Mouse (Mus musculus) embryonic fibroblast, embryonic 13.5 days (primary cell): ENCODE results near the gene Ccdc134.

ENCODE experiments used
- CTCF ChIP-seq: IDR thresholded peaks from 2 replicates; pipeline ENCODE4 v1.5.1; 2011; ENCODE audit warnings: mild to moderate bottlenecking, control low read depth, low read length, moderate library complexity, borderline replicate concordance; ENCODE audit not compliant: insufficient read depth
- POLR2A ChIP-seq: IDR thresholded peaks from 2 replicates; pipeline ENCODE4 v1.6.1; 2011; ENCODE audit warnings: low read depth, mild to moderate bottlenecking, control low read depth, low read length, moderate library complexity

- no peak for TF ChIP-seq POLR2A
- TF ChIP-seq CTCF, result no peak
These were observed 36.8 kb downstream of the Ccdc134 start for GRCm38 (mm10) chr15:82164496-82164895.
